Mouse (Mus musculus) heart, postnatal 25 days (tissue): Measurements from ENCODE around the gene Spata9. TPM values are rescaled to one million over a fixed set of nuclear protein-coding genes. Genes with fewer than 3 reads are reported as not detected.
A peak's percentile ranks its signal among the peaks of the same experiment; 100 is the strongest.

Experiments used
- DNase-seq: peaks from one replicate; pipeline ENCODE4 v3.0.0; 2022; ENCODE audit warnings: low spot score
- intact Hi-C: fragments of 180-260 bp; cut with DNase I; formaldehyde crosslinking; loops from one replicate; pipeline ENCODE4 v1.15.1; 2025
- total RNA-seq, 2 experiments: library from RNA; stranded (reverse); gene quantifications; 2 replicates each; pipeline ENCODE4 v1.2.3; 2021

Gene Spata9
- total RNA-seq, 2 experiments from 2014 or later = not detected

DNA sequence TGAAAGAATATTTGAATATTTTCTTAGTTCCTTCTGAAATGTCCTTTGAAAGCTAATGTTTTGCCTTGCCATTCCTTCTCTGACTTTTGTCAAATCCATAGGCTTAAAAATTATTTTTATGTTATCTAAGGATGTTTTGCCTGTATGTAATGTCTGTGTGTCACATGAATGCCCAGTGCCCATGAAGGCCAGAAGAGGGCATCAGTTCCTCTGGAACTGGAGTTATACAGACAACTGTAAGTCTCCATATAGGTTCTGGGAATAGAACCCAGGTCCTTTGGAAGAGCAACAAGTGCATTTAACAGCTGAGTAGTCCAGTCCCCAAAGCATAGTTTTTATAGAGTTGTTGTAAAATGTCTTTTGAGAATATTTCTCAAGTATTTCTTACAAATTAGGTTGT lies 15.0 kb downstream of the Spata9 start:
- no peak for DNase-seq
- intact Hi-C loops = loop anchor here (5.0 kb wide), 2 partner anchors 40 to 75 kb away; partner anchors contain the start of gene Gpr150

GRCm38 (mm10) chr13:75988096-75988495 lies 21.1 kb downstream of the Spata9 start:
- no peak for DNase-seq
- intact Hi-C loops = no loop called here

GRCm38 (mm10) chr13:75992169-75993028 lies 25.4 kb downstream of the Spata9 start:
- no peak for DNase-seq
- intact Hi-C loops = no loop called here

DNA sequence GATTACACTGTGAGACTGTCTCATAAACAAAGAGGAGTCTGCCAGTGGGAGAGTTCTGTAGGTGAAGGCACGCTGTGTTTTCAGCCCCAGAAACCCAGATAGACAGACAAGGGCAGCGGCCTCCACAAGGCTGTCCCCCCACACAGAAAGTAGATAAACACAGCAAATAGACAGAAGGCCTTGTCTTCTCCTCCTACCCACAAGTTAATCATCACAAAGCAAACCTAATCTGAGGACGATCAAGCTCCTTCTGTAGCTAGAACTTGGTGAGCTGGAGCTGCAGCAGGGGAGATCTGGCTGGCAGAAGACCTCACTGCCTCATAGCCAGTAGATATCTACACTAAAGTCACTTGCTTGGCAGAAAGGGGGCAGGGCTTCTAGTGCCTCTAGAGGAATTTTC lies 36.3 kb downstream of the Spata9 start:
- DNase-seq = no peak
- intact Hi-C loops = no loop called here

DNA sequence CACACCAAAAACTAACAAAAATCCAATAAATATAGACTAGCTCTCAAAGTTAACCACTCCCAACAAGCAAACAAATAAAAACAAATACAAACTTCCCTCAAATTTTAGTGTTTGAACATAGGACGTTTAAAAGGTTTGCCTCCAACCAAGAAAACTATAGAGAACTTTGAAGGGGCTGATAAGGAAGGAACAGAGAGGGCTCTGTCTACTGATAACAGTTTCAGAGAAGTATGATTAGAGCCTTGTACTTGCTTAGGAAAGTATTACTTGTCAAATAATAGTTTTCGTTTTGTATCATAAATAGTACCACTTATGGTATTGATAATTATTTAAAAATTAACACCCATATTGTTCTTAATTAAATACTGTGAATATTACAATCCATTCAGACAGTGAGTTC lies 47.6 kb downstream of the Spata9 start:
- intact Hi-C loops = no loop called here
- DNase-seq = no peak

DNA sequence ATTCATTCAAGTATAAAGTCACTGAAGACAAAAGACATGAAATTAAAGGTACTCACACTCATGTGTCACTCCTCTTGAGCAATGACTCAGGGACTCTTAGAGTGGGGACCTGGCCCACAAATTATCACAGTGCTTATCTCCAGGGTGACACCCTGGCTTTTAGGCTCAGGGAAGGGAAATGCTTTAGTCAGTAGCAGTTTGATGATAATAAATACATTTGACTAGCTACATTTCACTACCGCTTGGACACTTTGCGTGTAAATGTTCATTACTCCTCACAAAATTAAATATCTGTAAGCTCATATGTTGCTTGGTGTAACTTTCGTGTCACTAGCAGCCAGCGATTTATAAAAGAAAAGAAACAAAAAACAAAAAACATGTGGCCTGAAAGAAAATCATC lies 50.5 kb downstream of the Spata9 start:
- no peak for DNase-seq
- intact Hi-C loops = loop anchor here (5.0 kb wide), 1 partner anchor 310 kb away; the partner anchor contains the start of gene Ell2

DNA sequence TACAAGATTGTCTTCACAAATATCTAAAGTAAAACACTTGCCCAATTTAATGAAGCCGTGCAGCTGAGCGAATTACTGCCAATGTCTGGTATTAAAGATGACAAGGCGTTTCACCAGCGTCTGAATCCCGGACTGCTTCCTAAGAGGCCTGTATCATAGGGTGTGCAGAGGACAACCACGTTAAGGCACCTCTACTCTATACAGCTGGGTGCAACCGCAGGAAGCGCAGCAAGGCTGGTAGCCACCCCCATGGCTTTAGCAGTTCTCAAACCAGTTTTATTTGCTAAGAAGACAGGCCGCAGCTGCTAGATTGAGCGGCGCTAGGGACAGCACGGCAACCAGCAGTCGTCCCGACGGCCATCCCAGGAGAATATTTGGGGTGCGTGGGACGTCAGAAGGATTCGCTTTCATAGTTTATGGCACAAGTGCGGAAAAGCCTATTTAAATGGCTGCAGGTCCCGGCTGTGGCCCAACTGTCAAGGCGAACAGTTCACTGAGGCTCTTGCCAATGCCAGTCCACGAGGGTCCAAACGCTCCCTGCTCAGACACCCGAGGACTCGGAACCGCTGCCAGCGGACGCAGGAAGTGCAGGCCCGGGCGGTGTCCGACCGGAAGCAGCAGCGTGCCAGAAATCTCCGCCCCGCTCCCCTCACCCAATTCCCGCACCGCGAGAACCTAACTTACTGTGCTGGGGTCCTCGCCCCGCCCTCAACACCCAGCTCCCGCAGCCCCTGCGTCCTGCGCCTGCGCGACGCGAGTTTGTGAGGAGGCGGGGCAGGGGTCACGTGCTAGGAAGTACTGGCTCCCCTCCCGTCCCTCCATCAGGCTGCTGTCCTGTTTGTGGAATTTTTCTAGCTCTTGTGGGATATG lies 51.3 kb downstream of the Spata9 start, which contains the start of gene Rfesd:
Rfesd (minus strand) TSS at position 746 of the 870 bp plus-strand sequence.
- peak; percentile 98 for DNase-seq
- intact Hi-C loops = loop anchor here (1.0 to 5.0 kb wide), 3 partner anchors 75 to 311 kb away; partner anchors contain the start of genes Arsk, Ell2, Rhobtb3 and Ttc37

GRCm38 (mm10) chr13:76018844-76019400 lies 52.0 kb downstream of the Spata9 start:
- DNase-seq = no peak
- intact Hi-C loops = loop anchor here (1.0 to 5.0 kb wide), 3 partner anchors 76 to 312 kb away; partner anchors contain the start of genes Arsk, Ell2, Rhobtb3 and Ttc37

DNA sequence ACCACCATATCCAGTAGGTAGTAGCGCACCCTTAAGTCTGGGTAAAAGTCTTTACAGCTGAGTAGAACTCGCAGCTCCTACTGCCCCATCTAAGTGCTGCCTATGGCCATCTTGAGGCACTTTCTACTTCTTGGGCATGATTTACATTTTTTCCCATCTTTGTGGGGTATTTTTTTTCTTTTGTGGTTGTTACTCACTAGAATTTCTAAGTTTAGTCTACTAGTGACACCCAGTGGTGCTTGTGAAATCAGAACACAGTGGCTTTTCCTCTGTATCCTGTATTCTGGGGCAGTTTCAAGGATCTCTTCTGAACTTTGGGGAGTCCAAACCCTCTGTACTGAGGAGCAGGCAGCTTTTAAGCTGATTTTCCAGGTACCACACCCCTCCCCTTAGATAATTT lies 54.8 kb downstream of the Spata9 start:
- intact Hi-C loops = loop anchor here (5.0 kb wide), 3 partner anchors 39 to 794 kb away; no protein-coding TSS in a partner anchor
- DNase-seq = no peak

DNA sequence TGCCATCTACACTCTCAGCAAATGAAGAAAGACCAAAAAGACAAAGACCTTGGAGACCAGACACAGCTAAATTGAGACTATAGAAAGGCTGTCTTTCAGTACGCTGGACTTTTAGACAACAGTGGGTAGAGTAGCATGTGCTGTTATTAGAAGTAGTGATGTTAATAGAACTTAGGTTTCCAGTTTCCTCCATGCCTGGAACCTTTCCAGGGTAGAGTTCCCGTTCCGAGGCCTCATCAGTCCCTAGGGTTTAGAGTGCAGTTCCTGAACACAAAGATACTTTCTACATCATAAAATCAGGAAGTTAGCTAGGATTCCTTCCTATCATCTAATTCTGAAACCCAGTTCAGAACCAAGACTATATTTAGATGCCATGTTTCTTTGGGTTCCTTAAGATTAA lies 57.6 kb downstream of the Spata9 start:
- DNase-seq = no peak
- intact Hi-C loops = loop anchor here (5.0 kb wide), 3 partner anchors 42 to 797 kb away; no protein-coding TSS in a partner anchor

DNA sequence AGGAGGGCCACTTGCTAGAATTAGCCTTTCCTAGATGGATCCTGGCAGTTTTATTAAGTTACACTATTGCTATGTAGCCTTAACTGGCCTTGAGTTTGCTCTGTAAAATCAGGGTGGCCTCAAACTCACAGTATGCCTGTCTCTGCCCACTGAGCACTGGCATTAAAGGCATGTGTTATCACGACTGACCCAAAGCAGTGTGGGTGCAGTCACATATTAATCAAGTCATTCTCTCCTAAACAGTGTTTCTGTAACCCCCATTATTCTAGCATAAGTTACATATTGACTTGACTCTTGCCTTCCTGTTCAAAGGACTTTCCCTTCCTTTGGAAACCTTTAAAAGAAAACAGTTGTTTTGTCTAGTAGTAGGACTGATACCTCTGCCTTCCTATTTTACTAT lies 75.5 kb downstream of the Spata9 start:
- intact Hi-C loops = no loop called here
- no peak for DNase-seq

DNA sequence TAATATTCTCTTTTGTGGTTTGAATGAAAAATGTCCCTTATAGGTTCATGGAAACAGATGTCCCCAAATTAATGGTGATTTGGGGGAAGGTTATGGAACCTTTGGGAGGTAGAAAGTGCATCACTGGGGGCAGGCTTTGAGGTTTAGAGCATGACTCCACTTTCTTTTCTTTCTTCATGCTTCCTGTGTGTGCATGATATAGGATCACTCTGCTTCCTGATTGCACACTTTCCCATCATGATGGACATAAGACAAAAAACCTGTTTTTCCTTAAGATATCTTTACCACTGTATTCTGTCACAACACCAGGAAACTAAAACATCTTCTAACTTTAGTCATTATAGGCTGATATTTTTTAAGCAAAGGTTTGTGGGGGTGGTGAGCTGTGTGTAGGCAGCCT lies 78.0 kb downstream of the Spata9 start:
- DNase-seq = no peak
- intact Hi-C loops = no loop called here

Other genes with a start within 250 kb of the Spata9 start
- 10 to 100 TPM; 46.9 to 49.4 TPM for gene Glrx, start 127.3 kb upstream of the Spata9 start, total RNA-seq
- 10 to 100 TPM; 14.5 to 16.3 TPM for gene Rhobtb3, start 23.2 kb upstream of the Spata9 start, total RNA-seq
- 10 to 100 TPM; 10.9 to 12.3 TPM for gene Rfesd, start 51.6 kb downstream of the Spata9 start, total RNA-seq
- gene Gpr150, start 89.8 kb downstream of the Spata9 start, total RNA-seq = not detected
- 1 to 10 TPM; 3.1 to 4.4 TPM for gene Arsk, start 131.5 kb downstream of the Spata9 start, total RNA-seq
- gene Ttc37, start 131.6 kb downstream of the Spata9 start, total RNA-seq = 10 to 100 TPM; 10.8 to 11.3 TPM